ENCODE assay signal across 8 mouse cellular contexts in genomic region chr11:70026689-70027088, GRCm38 (mm10). TPM values are rescaled to one million over a fixed set of nuclear protein-coding genes. Genes with fewer than 3 reads are reported as not detected.
A peak's percentile ranks its signal among the peaks of the same experiment; 100 is the strongest.
DNase-seq lines count a peak whose midpoint lies in the region; ATAC-seq and TF ChIP-seq lines count a peak whose summit lies in the region.

No protein-coding gene starts in this region.

- no peak for ATAC-seq in forebrain, embryonic 13.5 days
- ATAC-seq in liver, embryonic 13.5 days (ENCODE audit: low read depth), result peak; percentile 57
- no peak for ATAC-seq in megakaryocyte progenitor cell, adult 5-6 weeks (replicated peaks; ENCODE audit: poor library complexity)

- peak; percentile 75 for DNase-seq in ZHBTc4 (ENCODE audit: low read depth, low spot score)
- peak; percentile 72 for DNase-seq in heart, postnatal 4 days
- DNase-seq in liver, embryonic 13.5 days, result no peak
- peak; percentile 82 for DNase-seq in retina, postnatal 1 day
- no peak for DNase-seq in layer of hippocampus, adult 18-20 months (ENCODE audit: low spot score in 2 of 2)

- peak overlapping the region; percentile 10; the same call in 1 of the 2 replicates for H3K4me3 ChIP-seq in ES-Bruce4 (ENCODE audit: low read depth, low read length)
- peak overlapping the region; percentile 25 for H3K4me3 ChIP-seq in forebrain, embryonic 13.5 days
- H3K4me3 ChIP-seq in liver, embryonic 13.5 days (replicated peaks), result no peak overlapping the region; the same call in 1 of the 2 replicates

- peak; percentile 49; the same call in 1 of the 2 replicates for TF ChIP-seq EP300 in ES-Bruce4 (IDR thresholded peaks at IDR 0.05; ENCODE audit: insufficient read depth, low read depth, low read length)

- no peaks in the 10 kb centered on the region for H3K36me3 ChIP-seq in ES-Bruce4 (ENCODE audit: control insufficient read depth, insufficient read depth, low read length, poor library complexity, severe bottlenecking)
- H3K36me3 ChIP-seq in forebrain, embryonic 13.5 days (ENCODE audit: poor library complexity, severe bottlenecking), result peaks cover 12% of the 10 kb centered on the region
- peaks cover 4% of the 10 kb centered on the region; the same call in 1 of the 2 replicates for H3K36me3 ChIP-seq in liver, embryonic 13.5 days

- H3K4me2 ChIP-seq in forebrain, embryonic 13.5 days, result peak overlapping the region; percentile 67
- peak overlapping the region; percentile 40 for H3K4me2 ChIP-seq in liver, embryonic 13.5 days

- H3K27me3 ChIP-seq in ES-Bruce4 (ENCODE audit: control insufficient read depth, insufficient read depth, low read length, poor library complexity, severe bottlenecking), result no peaks in the 10 kb centered on the region
- no peaks in the 10 kb centered on the region for H3K27me3 ChIP-seq in forebrain, embryonic 13.5 days
- peaks cover 59% of the 10 kb centered on the region for H3K27me3 ChIP-seq in liver, embryonic 13.5 days

- TF ChIP-seq CTCF in ES-Bruce4 (IDR thresholded peaks at IDR 0.05; ENCODE audit: low read depth, low read length), result no peak

- H3K27ac ChIP-seq in ES-Bruce4 (ENCODE audit: insufficient read depth, low read length), result no peak overlapping the region
- peak overlapping the region; percentile 98 for H3K27ac ChIP-seq in forebrain, embryonic 13.5 days
- no peak overlapping the region for H3K27ac ChIP-seq in liver, embryonic 13.5 days

- peaks cover 5% of the 10 kb centered on the region for H3K4me1 ChIP-seq in ES-Bruce4 (ENCODE audit: control insufficient read depth, insufficient read depth, low read length)
- H3K4me1 ChIP-seq in forebrain, embryonic 13.5 days, result peaks cover 90% of the 10 kb centered on the region
- H3K4me1 ChIP-seq in liver, embryonic 13.5 days (replicated peaks), result peaks cover 55% of the 10 kb centered on the region

- H3K9me3 ChIP-seq in ES-Bruce4 (replicated peaks; ENCODE audit: control insufficient read depth, insufficient read depth, low read length, poor library complexity, severe bottlenecking), result no peaks in the 10 kb centered on the region
- H3K9me3 ChIP-seq in forebrain, embryonic 13.5 days (replicated peaks), result no peaks in the 10 kb centered on the region
- H3K9me3 ChIP-seq in liver, embryonic 13.5 days (replicated peaks), result no peaks in the 10 kb centered on the region

- peak overlapping the region; percentile 23; the same call in 1 of the 2 replicates for H3K9ac ChIP-seq in ES-Bruce4 (ENCODE audit: low read depth, poor library complexity, severe bottlenecking)
- peak overlapping the region; percentile 55 for H3K9ac ChIP-seq in forebrain, embryonic 13.5 days
- H3K9ac ChIP-seq in liver, embryonic 13.5 days, result no peak overlapping the region

- no peak for TF ChIP-seq POLR2A in ES-Bruce4 (IDR thresholded peaks at IDR 0.05; ENCODE audit: insufficient read depth, low read length)

- WGBS in forebrain, embryonic 13.5 days, result 0% methylated on average over 19 of the region's 19 CpGs
- 24% methylated on average over 19 of the region's 19 CpGs for WGBS in liver, embryonic 13.5 days (ENCODE audit: insufficient replicate concordance)

RNA-seq across cellular contexts. Expression of gene Dlg4, which starts 9.9 kb away (rescaled TPM):
- 17.1 and 25.7 TPM in 2 replicates for polyA plus RNA-seq in ES-Bruce4 (2011; ENCODE audit: insufficient read depth, insufficient read length, low read depth, missing spikeins)
- polyA plus RNA-seq in forebrain, embryonic 13.5 days (2015; fragmentation: Nextera tagmentation; extraction: Ambion mirVana), result 26.2 and 31.1 TPM in 2 replicates
- 10 to 100 TPM; 13.2 to 15.5 TPM for total RNA-seq in heart, postnatal 4 days (2021)
- 1.1 and 1.2 TPM in 2 replicates for polyA plus RNA-seq in liver, embryonic 13.5 days (2015; fragmentation: Nextera tagmentation; extraction: Ambion mirVana)
- total RNA-seq in megakaryocyte progenitor cell, adult 5-6 weeks (2015), result 5.8 and 6.7 TPM in 2 replicates
- total RNA-seq in megakaryocyte progenitor cell, adult 5-6 weeks (2017), result 3.8 and 4.1 TPM in 2 replicates
- total RNA-seq in layer of hippocampus, adult 18-20 months (2021), result 100 to 1,000 TPM; 846 to 862 TPM

RNA-seq across cellular contexts. Expression of gene Acadvl, which starts 11.5 kb away (rescaled TPM):
- polyA plus RNA-seq in ES-Bruce4 (2011; ENCODE audit: insufficient read depth, insufficient read length, low read depth, missing spikeins), result 17.1 and 19.8 TPM in 2 replicates
- polyA plus RNA-seq in forebrain, embryonic 13.5 days (2015; fragmentation: Nextera tagmentation; extraction: Ambion mirVana), result 48.7 and 51.3 TPM in 2 replicates
- total RNA-seq in heart, postnatal 4 days (2021), result 100 to 1,000 TPM; 862 to 957 TPM
- 83.7 and 87.2 TPM in 2 replicates for polyA plus RNA-seq in liver, embryonic 13.5 days (2015; fragmentation: Nextera tagmentation; extraction: Ambion mirVana)
- total RNA-seq in megakaryocyte progenitor cell, adult 5-6 weeks (2015), result 28.7 and 45.7 TPM in 2 replicates
- 43.6 and 49.1 TPM in 2 replicates for total RNA-seq in megakaryocyte progenitor cell, adult 5-6 weeks (2017)
- total RNA-seq in layer of hippocampus, adult 18-20 months (2021), result 10 to 100 TPM; 56.4 to 67.1 TPM

RNA-seq across cellular contexts. Expression of gene Dvl2, which starts 26.3 kb away (rescaled TPM):
- polyA plus RNA-seq in ES-Bruce4 (2011; ENCODE audit: insufficient read depth, insufficient read length, low read depth, missing spikeins), result 60.1 and 63.3 TPM in 2 replicates
- 31.8 and 35.4 TPM in 2 replicates for polyA plus RNA-seq in forebrain, embryonic 13.5 days (2015; fragmentation: Nextera tagmentation; extraction: Ambion mirVana)
- total RNA-seq in heart, postnatal 4 days (2021), result 10 to 100 TPM; 13.1 to 14.0 TPM
- polyA plus RNA-seq in liver, embryonic 13.5 days (2015; fragmentation: Nextera tagmentation; extraction: Ambion mirVana), result 6.4 and 7.4 TPM in 2 replicates
- total RNA-seq in megakaryocyte progenitor cell, adult 5-6 weeks (2015), result 9.5 and 9.8 TPM in 2 replicates
- 9.5 and 14.7 TPM in 2 replicates for total RNA-seq in megakaryocyte progenitor cell, adult 5-6 weeks (2017)
- total RNA-seq in layer of hippocampus, adult 18-20 months (2021), result 10 to 100 TPM; 33.0 to 38.7 TPM

RNA-seq across cellular contexts. Expression of gene Asgr1, which starts 27.2 kb away (rescaled TPM):
- not detected in 2 replicates for polyA plus RNA-seq in ES-Bruce4 (2011; ENCODE audit: insufficient read depth, insufficient read length, low read depth, missing spikeins)
- 0.37 and 0.59 TPM in 2 replicates for polyA plus RNA-seq in forebrain, embryonic 13.5 days (2015; fragmentation: Nextera tagmentation; extraction: Ambion mirVana)
- not detected for total RNA-seq in heart, postnatal 4 days (2021)
- polyA plus RNA-seq in liver, embryonic 13.5 days (2015; fragmentation: Nextera tagmentation; extraction: Ambion mirVana), result 1.4 and 1.8 TPM in 2 replicates
- total RNA-seq in megakaryocyte progenitor cell, adult 5-6 weeks (2015), result not detected in 2 replicates
- total RNA-seq in megakaryocyte progenitor cell, adult 5-6 weeks (2017), result not detected in 2 replicates
- total RNA-seq in layer of hippocampus, adult 18-20 months (2021), result under 1 TPM; 0.84 to 0.99 TPM

RNA-seq across cellular contexts. Expression of gene Phf23, which starts 31.1 kb away (rescaled TPM):
- polyA plus RNA-seq in ES-Bruce4 (2011; ENCODE audit: insufficient read depth, insufficient read length, low read depth, missing spikeins), result 75.6 and 83.0 TPM in 2 replicates
- 78.5 and 79.9 TPM in 2 replicates for polyA plus RNA-seq in forebrain, embryonic 13.5 days (2015; fragmentation: Nextera tagmentation; extraction: Ambion mirVana)
- 10 to 100 TPM; 25.0 to 30.3 TPM for total RNA-seq in heart, postnatal 4 days (2021)
- 29.8 and 32.7 TPM in 2 replicates for polyA plus RNA-seq in liver, embryonic 13.5 days (2015; fragmentation: Nextera tagmentation; extraction: Ambion mirVana)
- total RNA-seq in megakaryocyte progenitor cell, adult 5-6 weeks (2015), result 34.5 and 37.9 TPM in 2 replicates
- total RNA-seq in megakaryocyte progenitor cell, adult 5-6 weeks (2017), result 31.7 and 40.0 TPM in 2 replicates
- 10 to 100 TPM; 50.3 TPM for total RNA-seq in layer of hippocampus, adult 18-20 months (2021)

Comparison
In these comparisons a context has a peak if more than half of its experiments do, and no peak if none do; other contexts are left out.
1. DNase-seq: peak in ZHBTc4 (single experiment), heart, postnatal 4 days (single experiment) and retina, postnatal 1 day (single experiment); none in liver, embryonic 13.5 days (single experiment) and layer of hippocampus, adult 18-20 months (0 of 2).
2. RNA of gene Dlg4, which starts 9.9 kb away (total RNA-seq): 846 to 862 TPM in layer of hippocampus, adult 18-20 months; 13.2 to 15.5 TPM in heart, postnatal 4 days and 3.8 to 6.7 TPM in megakaryocyte progenitor cell, adult 5-6 weeks; every median in the first group is over 10 times any median in the second.
3. RNA of gene Acadvl, which starts 11.5 kb away (total RNA-seq): 862 to 957 TPM in heart, postnatal 4 days; 56.4 to 67.1 TPM in layer of hippocampus, adult 18-20 months and 28.7 to 49.1 TPM in megakaryocyte progenitor cell, adult 5-6 weeks; every median in the first group is over 10 times any median in the second.